Mouse (Mus musculus) left cerebral cortex, postnatal 14 days (tissue): ENCODE results near the gene Cit. TPM values are rescaled to one million over a fixed set of nuclear protein-coding genes. Genes with fewer than 3 reads are reported as not detected.
"Not testable (repeated sequence)": the region's sequence is repeated elsewhere in the genome, so short reads cannot be mapped to it uniquely, and the experiment has no call there.

Source experiments
- DNase-seq, 2 experiments: peaks; one replicate each; pipeline ENCODE4 v3.0.0; 2021 to 2022; ENCODE audit warnings: low spot score in 2 of 2, mixed read lengths in 1 of 2
- intact Hi-C: fragments of 180-260 bp; cut with DNase I; formaldehyde crosslinking; loops from one replicate; pipeline ENCODE4 v1.15.1; 2025
- long read RNA-seq, 2 experiments: library from polyadenylated mRNA; stranded (forward); transcript quantifications; one replicate each; pipeline ENCODE4 v2.0.0; 2021
- total RNA-seq, 2 experiments: library from RNA; stranded (reverse); gene quantifications; 2 replicates each; pipeline ENCODE4 v1.2.3; 2021

The Cit gene
- 100 to 1,000 TPM; 149 to 175 TPM for total RNA-seq
- long read RNA-seq, experiment 1, transcript Cit-207 (3 exons, 756 nt), result major isoform, 15 of 22 reads
- long read RNA-seq, experiment 1, partial matches to known transcripts, result 2 of 22 reads
- long read RNA-seq, experiment 1, other reads (novel, unspliced or antisense), result 5 of 22 reads
- long read RNA-seq, experiment 2, transcript Cit-207 (3 exons, 756 nt), result major isoform, 8 of 15 reads
- long read RNA-seq, experiment 2, partial matches to known transcripts, result 2 of 15 reads
- long read RNA-seq, experiment 2, other reads (novel, unspliced or antisense), result 5 of 15 reads

GRCm38 (mm10) chr5:115844766-115845634 is at the start of gene Cit:
Gene Cit, plus strand, starts transcription at chr5:115845278.
- intact Hi-C loops, result no loop called here
- DNase-seq, result peak; percentile 94 to 95

DNA sequence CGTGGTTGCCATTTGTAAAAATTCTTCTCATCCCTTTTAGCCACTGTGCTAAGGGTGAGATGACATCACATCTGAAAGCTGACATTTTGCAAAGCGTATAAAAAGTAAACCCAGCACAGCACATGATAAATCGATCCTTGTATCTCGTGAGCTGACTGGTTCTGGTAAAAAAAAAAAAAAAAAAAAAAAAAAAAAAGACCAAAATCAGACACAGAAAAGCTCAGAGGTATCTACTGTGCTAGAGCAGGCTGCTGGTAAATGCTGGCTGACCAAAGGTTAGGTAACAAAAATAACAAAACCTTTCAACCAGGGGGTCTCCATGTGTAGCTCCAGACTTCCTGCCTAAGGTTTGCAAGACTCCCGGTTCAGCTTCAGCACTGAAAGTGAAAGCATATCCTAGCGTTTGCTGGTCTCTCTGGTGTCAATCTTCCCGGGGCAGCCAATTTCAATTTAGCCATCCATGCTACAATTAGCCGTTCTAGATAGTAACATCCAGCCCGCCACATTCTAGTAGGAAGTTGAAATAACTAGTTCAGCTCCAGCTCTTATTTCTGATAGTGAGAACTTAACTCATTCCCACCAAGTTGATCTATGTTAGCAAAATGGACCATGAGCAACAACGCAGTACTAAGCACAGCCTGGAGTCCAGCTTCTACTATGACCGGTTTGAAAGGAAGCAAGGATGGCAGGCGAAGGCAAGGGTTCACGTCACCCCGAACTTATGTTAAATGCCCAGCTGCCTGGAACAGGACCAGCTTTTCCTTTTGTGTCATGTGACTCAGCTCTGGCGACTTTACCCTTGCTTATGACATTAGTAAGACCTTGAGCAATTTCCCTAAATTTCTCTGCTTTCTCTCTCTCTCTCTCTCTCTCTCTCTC is 45.8 kb upstream of the Cit start:
- no peak for DNase-seq
- intact Hi-C loops, result no loop called here

- intact Hi-C loops, result no loop called here
- DNase-seq, result no peak
Observed at GRCm38 (mm10) chr5:115799895-115800232, 45.2 kb upstream of the Cit start.

DNA sequence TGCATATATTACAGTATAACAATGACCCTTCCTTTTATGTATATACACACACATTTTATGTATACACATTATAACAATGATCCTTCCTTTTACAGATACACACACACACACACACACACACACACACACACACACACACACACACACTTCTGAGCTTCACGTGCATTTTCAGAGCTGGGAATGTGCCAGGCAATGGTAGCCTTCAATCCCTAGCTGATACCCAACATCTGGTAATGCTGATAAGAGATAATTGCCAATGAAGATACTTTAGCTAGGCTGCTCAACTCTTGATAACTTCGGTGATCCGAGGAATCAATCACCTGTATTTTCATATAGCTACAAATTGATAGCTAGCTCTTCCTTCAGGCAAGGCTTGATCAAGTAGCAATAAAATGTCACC is 32.8 kb upstream of the Cit start:
- no peak for DNase-seq
- intact Hi-C loops, result no loop called here

- intact Hi-C loops, result loop anchor here (5.0 kb wide), 1 partner anchor 55 kb away; no protein-coding TSS in a partner anchor
- DNase-seq, result no peak
Observed at GRCm38 (mm10) chr5:115817022-115817421, 28.1 kb upstream of the Cit start.

GRCm38 (mm10) chr5:115817655-115818054 is 27.4 kb upstream of the Cit start:
- intact Hi-C loops, result loop anchor here (5.0 kb wide), 1 partner anchor 55 kb away; no protein-coding TSS in a partner anchor
- DNase-seq, result not testable (repeated sequence)

DNA sequence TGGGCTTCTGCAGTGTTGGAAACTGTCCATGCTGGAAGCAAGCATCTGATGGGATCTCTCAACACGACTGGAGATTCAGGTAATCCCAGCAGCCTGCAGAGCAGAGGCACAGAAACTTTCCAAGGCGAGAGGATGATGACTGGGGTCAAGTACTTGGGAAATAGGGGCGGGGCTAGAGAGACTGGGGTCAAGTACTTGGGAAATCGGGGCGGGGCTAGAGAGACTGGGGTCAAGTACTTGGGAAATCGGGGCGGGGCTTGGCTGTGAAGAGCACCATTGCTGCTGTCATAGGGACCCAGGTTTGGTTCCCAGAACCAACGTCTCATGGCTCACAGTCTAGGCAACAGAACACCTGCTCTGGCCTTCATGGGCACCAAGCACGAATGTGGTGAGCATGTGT is 25.1 kb upstream of the Cit start:
- intact Hi-C loops, result loop anchor here (5.0 kb wide), 1 partner anchor 58 kb away; no protein-coding TSS in a partner anchor
- no peak for DNase-seq

DNA sequence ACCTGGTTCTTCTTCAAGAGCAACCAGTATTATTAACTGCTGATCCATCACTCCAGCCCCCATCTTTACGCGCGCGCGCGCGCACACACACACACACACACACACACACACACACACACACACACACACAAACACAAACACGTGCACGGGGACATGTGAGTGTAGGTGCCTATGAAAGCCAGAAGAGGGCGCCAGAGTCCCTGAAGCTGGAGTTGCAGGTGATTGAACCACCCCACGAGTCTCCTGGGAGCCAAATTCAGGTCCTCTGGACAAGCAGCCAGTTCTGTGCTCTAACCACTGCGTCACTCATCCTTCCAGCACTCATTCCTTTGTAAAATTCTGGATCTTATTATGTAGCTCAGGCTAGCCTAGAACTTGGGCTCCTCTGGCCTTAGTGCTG is 23.9 kb upstream of the Cit start:
- DNase-seq, result no peak
- intact Hi-C loops, result no loop called here

DNA sequence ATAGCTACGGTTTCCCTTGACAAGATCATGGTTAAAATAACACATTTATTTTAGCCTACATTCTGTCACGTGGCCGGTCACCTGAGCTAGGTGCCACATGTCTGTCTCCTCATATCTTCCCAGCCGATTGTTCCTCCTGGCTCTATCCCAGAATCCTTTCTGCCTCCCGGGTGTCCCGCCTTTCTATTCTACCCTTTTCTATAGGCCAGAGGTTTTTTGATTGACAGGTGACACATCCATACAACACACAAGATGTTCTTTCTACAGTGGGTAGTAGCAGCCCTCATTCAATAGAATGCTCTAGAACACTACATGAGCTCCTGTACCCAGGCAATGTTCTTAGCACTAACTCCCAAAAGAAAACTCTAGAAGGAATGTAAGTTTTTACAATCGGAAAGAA is 23.2 kb upstream of the Cit start:
- intact Hi-C loops, result no loop called here
- DNase-seq, result no peak

DNA sequence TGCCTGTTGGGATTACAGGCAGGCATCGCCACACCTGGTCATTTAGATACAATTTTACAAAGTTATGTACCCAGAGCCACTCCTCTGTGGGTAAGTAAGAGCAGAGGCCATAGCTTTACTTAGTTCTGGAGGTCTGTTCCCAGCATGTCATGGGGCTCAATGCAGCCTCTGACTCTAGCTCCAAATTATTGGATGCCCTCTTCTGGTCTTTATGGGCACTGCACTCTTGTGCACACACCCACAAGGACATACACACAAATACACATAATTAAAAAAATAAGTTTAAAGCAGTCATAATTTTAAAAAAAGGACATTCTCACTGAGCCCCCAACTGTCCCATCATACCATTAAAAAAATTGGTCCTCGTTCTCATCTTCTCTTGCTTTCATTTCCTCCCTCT is 12.3 kb upstream of the Cit start:
- no peak for DNase-seq
- intact Hi-C loops, result no loop called here

GRCm38 (mm10) chr5:115833806-115834205 is 11.3 kb upstream of the Cit start:
- DNase-seq, intact Hi-C loops: not testable (repeated sequence)

DNA sequence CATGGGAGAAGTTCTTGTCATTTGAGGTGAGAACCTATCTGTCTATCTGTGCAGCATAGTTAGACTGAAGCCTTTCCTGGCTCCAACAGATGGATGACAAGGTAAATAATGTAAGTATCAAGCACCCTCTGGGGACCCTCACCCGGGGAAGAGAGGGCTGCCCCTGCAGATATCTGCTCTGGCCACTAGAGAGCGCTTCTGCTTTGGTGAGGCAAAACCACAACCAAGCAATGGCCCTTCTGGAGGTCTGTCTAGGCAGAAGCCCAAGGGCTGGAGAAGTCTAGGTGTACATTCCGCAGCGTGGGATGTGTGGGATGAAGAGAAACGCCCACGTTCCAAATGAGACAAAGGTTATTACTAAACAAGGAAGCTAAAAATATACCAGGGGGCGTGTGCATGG is 9.8 kb upstream of the Cit start:
- intact Hi-C loops, result no loop called here
- no peak for DNase-seq

GRCm38 (mm10) chr5:115838059-115838458 is 7.0 kb upstream of the Cit start:
- DNase-seq, result no peak
- intact Hi-C loops, result no loop called here

DNA sequence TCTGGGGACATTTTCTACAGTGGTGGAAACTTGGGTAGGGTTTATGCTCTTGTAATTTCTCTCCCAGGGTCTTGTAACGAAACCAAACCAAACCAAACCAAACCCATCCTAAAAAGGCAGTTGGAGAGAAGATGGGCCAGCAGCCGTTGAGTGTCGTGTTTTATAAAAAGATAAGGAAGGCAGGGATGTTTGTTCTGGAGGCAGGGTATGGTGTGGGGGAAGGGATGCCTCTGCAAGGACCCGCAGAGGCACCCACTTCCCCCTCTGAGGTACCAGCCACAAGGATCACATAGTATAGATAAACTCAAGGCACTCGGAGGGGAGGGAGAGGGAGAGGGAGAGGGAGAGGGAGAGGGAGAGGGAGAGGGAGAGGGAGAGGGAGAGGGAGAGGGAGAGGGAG is 4.6 kb upstream of the Cit start:
- DNase-seq, result no peak
- intact Hi-C loops, result no loop called here

DNA sequence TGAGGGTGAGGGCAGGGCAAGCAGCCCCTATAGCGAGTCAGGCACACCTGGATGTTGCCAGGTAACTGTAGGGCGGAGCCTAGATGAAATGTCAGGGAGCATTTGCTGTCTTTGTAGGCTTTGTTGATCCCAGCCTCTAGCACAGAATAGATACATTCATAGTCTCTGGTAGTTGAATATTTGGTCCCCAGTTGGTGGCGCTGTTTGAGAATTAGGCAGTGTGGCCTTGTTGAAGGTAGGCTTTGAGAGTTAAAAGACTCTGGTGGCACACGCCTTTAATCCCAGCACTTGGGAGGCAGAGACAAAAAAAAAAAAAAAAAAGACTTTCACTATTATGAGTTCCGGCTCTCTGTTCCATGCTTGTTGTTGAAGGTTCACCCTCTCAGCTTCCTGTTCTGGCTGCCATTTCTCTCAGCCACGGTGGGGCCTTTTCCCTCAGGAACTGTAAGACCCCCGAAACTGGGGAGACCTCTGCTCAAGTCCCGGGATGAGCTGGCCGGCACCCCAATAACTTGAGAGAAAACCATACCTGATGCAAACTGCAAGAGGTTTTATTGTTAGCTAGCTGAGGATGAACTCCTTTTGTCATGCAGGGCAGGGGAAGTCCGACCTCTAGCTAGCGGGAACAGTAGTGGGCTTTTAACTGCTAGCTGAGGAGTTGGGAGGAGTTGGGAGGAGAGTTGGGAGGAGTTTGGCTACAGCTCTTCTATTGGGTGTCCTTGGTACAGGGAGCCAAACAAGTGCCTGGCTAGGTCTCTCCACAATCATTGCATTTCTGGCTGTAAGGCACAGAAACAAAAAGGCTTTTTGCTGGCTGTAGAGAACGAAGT is 3.9 kb upstream of the Cit start:
- no peak for DNase-seq
- intact Hi-C loops, result no loop called here

DNA sequence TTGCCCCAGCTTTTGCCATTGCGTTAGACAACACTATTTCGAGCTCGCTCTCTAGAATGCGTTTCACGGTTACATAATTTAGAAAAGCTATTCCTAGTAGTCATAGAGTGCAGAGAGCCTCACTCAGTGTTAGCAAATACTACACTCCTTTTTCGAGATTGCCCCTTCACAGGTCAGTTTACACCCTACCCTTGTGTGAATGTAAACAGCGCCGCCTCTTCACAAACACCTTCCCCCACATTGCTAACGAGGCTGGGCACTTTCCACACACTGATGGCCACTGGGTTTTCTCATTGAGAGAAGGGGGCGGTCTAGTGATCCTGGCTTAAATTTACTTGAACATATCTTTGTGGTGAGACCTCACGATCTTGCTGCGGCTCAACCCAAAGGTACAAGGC is 711 bp upstream of the Cit start:
- DNase-seq, result no peak
- intact Hi-C loops, result no loop called here

GRCm38 (mm10) chr5:115845635-115846174 is 627 bp downstream of the Cit start:
- DNase-seq, result no peak
- intact Hi-C loops, result no loop called here

DNA sequence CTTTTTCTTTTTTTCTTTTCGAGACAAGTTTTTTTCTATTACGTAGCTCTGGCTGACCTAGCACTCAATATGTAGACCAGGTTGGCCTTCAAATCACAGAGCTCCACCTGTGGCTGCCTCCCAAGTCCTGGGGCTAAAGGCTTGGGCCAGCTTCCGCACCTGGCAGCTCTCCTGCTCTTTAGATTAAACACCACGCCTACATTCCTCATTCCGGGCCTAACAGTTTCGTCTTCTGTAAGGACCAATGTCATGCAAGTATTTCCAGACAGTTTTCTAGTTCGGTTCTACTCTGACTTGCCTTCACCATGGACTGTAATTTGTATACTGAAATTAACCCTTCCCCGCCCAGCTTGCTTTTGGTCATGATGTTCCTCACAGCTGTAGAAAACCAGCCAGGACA is 2.1 kb downstream of the Cit start:
- DNase-seq, result no peak
- intact Hi-C loops, result no loop called here

- intact Hi-C loops, result no loop called here
- peak; percentile 26 to 58 for DNase-seq
Observed at GRCm38 (mm10) chr5:115848463-115848862, 3.4 kb downstream of the Cit start.
